Mouse (Mus musculus): ENCODE data around the gene Olfr739.

DNA sequence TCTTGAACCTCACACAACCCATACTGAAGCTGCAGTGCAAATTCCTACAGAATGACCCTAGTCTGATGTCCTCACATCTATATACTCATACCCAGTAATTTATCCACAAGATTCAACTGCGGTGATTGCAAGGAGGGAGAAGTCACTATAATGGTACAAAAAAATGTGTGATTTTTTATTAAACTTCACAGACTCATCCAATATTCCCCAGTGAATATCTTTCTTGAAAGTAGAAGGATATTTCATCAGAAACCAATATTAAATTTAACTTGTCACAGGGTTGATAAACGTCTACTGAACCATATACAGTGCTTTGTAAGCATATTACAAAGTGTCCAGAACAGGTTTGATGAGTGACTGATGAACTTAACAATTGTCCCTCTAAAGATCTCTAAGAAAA lies 54.0 kb downstream of the Olfr739 start, which contains the start of gene Olfr741:
- TF ChIP-seq EP300 (IDR thresholded peaks at IDR 0.05; ENCODE audit: low read depth): no peak
- no peak for TF ChIP-seq CTCF (IDR thresholded peaks at IDR 0.05; ENCODE audit: low read depth)

Measured in liver, embryonic 14.5 days (tissue).